ENCODE assay signal across 25 mouse cellular contexts in the genomic region with DNA sequence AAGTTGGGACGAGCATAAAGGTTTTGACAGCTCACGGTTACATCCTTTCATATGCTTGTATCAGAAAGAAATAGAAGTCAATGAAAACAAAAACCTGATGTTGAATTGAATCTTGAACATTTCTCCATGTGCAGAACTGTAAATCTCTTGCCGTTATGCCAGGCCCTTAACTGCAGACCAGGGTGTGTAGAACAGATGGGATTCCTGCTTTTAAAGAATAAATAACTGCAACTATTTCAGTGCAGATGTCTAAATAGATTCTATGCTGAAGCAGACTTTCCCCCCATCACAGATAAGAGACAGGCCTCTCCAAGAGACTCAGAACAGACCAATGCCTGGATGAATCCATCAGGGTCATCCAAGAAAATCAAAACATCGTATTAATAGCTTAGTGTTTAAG.
"Had no signal": no experiment of that assay in that cellular context is flagged by ENCODE, and none has a peak within 500 bp of the region (broad histone marks: within the 10 kb centered on the region; RNA-seq: fewer than 3 reads in every experiment).

No protein-coding gene starts in this region.

- H3K27me3 ChIP-seq: heart, embryonic 13.5 days; heart, embryonic 15.5 days; hindbrain, embryonic 13.5 days; hindbrain, embryonic 15.5 days; limb, embryonic 13.5 days; limb, embryonic 15.5 days; liver, embryonic 12.5 days had no signal

- H3K27ac ChIP-seq: gastrocnemius, adult 2 months; heart, adult 2 months; heart, embryonic 13.5 days; heart, embryonic 15.5 days; hindbrain, embryonic 10.5 days; hindbrain, embryonic 13.5 days; hindbrain, embryonic 15.5 days; hindbrain, postnatal 0 days; kidney, postnatal 0 days; limb, embryonic 13.5 days; limb, embryonic 15.5 days; liver, embryonic 12.5 days; liver, embryonic 14.5 days had no signal

- ATAC-seq: hindbrain, postnatal 0 days; intestine, embryonic 16.5 days; liver, embryonic 12.5 days had no signal

- H3K9me3 ChIP-seq: heart, embryonic 13.5 days; heart, embryonic 15.5 days; hindbrain, embryonic 10.5 days; hindbrain, embryonic 13.5 days; hindbrain, embryonic 15.5 days; limb, embryonic 13.5 days; limb, embryonic 15.5 days; liver, embryonic 12.5 days had no signal

- H3K4me1 ChIP-seq: hindbrain, embryonic 15.5 days; liver, embryonic 12.5 days had no signal

- DNase-seq: gastrocnemius, adult 2 months; gastrocnemius, postnatal 10 days; gastrocnemius, postnatal 25 days; heart, adult 2 months; heart, postnatal 4 days; kidney, adult 11 months; kidney, adult 8-10 months; kidney, postnatal 14 days; kidney, postnatal 36 days; layer of hippocampus, adult 9-11 months; layer of hippocampus, postnatal 36 days; left cerebral cortex, postnatal 4 days had no signal

- H3K9ac ChIP-seq: heart, embryonic 13.5 days; heart, embryonic 15.5 days; hindbrain, embryonic 13.5 days; hindbrain, embryonic 15.5 days; limb, embryonic 13.5 days; limb, embryonic 15.5 days; liver, embryonic 12.5 days; liver, embryonic 14.5 days had no signal

- H3K4me2 ChIP-seq: heart, embryonic 11.5 days; heart, embryonic 13.5 days; heart, embryonic 15.5 days; hindbrain, embryonic 13.5 days; hindbrain, embryonic 15.5 days; limb, embryonic 13.5 days; limb, embryonic 15.5 days; liver, embryonic 12.5 days had no signal

- H3K4me3 ChIP-seq: gastrocnemius, adult 2 months; heart, adult 2 months; heart, embryonic 13.5 days; heart, embryonic 15.5 days; hindbrain, embryonic 10.5 days; hindbrain, embryonic 13.5 days; hindbrain, embryonic 15.5 days; limb, embryonic 13.5 days; limb, embryonic 15.5 days; liver, embryonic 12.5 days had no signal

- H3K36me3 ChIP-seq: heart, embryonic 13.5 days; heart, embryonic 15.5 days; hindbrain, embryonic 10.5 days; hindbrain, embryonic 13.5 days; hindbrain, embryonic 15.5 days; limb, embryonic 13.5 days; limb, embryonic 15.5 days; liver, embryonic 12.5 days had no signal
